Mouse (Mus musculus) neural tube, embryonic 10.5 days (tissue): ENCODE measurements around the gene Scyl1.

Experiments used
- DNase-seq: peaks from one replicate; pipeline ENCODE4 v3.0.0-alpha.2; 2017; ENCODE audit warnings: low spot score; ENCODE audit errors: extremely low spot score

The Scyl1 gene

DNA sequence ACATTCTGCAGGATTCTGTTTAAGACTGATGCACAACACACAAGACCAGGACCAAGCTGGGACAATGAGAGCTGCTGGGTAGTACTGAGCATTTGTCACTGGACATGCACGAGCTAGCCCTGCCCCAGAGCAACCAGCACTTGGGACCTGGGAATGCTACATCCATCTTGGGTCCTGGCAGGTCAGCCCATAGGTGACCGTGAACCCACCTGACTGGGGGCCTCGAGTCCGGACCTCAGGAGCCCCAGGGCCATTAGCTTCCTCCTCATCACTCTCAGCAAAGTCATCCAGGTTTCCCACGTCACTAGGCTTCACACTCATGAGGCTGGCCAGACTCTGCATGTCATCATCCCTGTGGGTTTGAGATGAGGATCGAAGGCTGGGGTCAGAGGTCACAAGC, 50.0 kb downstream of the Scyl1 start:
- DNase-seq, result no peak

DNA sequence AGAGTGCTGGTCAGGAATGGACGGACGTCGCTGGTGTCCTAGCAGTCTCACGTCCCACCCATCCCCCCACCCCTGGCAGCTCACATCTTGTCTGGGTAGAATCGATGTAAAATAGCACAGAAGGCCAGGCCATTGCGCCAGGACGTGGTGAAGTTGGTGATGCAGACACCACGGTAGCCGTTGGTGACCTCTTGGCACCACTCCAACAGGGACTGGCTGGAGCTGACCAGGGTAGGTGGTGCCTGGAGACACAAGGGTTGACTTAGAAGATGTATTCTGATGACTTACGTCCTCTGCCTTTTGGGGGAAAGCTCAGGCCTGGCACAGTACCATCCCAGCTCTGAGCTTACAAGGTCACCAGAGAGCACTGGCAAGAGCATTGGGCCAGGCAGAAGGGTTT, 54.3 kb downstream of the Scyl1 start:
- no peak for DNase-seq

DNA sequence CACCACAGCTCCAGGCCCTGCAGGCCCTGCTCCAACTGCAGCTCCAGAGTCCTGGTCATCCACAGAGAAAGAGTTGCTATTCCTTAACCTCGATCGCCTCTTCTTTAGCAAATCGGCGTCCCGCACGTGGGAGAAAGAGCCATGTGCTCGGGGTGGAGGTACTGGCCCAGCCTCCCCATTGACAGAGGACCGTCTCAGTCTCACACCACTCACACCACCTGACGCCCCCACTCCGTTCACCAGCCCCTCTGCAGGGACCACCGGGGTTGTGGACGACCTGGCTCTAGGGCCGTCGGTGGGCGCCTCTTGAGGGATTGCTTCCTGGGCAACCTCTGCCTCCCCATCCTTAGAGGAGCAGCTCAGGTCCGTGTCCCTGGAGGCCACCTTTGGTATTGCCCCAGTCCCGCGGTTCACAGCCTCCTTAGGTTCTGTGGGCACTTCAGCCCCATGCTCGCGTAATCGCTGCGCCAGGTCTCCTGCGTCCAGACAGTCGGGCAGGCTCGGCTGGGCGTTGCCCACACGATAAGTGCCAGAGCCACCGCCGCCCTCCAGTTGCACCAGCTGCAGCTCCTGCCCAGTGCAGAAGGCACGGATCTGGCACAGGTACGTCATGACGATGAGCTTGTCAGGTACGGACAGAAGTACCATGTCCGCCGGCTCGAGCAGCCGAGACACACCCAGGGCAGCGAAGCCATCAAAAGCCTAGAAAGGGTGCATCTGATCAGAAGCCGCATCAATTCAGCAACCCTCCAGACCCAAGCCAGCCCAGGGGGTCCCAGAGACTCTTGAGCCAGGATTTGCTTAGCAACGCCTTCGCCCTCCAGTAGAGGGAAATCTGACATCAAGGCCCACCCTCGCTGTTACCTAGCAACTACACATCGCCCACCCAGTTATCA, 55.2 kb downstream of the Scyl1 start:
- DNase-seq, result peak; percentile 43

DNA sequence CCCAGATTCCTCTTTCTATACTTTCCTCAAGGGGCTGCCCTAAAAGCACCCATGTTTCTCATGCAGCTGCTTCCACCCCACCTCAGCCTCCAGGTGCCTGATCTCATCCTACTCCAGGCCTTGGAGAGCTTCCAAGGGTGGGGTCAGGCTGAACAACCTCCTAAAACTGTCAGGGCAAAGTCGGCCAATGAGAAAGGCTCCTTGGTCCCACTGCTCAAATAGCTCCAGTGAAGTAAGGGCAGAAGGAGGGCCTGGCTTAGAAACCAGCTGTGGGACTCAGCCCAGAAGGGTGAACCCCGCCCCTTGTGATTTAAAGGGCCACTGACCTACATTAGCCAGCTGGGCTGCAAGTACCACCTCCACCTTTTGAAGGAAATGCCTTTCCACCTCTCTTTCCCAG, 57.5 kb downstream of the Scyl1 start:
- DNase-seq, result no peak

DNA sequence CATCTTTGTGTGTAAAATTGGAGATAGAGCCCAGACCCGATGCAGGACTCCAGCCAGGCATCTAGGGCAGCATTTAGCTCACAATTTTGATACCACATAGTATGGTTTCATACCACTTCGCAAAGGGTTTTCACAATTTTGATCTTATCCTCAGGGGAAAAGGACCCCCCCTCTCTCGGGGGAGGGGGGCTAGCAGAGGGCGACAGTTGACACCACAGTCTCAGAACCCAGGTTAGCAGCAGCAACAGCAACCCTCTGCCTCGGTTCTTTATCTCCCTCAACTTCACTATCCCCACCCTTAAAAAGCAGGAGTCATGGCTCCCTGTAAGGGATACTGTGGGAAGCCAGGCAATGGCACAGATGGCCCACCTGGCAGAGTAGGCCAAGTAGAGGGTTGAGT, 58.0 kb downstream of the Scyl1 start:
- DNase-seq, result no peak

DNA sequence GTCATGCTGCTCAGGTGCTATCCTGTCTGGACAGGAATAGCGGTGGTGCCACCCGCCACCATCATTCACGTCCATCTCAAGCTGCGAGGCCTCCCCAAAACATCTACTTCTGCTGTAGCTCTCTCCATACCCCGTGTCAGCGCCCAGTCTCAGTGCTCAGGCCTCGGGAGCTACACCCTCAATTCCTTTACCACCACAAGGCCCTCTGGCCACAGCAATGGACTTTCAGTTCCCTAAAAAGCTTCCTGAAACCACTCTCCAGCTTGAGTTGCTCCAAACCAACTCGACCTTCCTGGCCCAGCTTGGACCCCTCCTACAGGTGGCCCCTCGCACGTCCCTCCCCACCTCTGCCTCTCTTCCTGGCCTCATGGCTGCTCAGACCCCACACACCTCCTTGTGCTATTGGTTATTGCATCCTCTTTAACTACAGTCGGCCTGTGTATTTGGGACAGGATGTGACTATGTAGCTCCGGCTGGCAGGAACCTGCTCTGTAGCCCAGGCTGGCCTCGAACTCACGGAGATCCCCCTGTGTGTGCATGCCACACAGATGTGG, 59.2 kb downstream of the Scyl1 start:
- DNase-seq, result no peak

DNA sequence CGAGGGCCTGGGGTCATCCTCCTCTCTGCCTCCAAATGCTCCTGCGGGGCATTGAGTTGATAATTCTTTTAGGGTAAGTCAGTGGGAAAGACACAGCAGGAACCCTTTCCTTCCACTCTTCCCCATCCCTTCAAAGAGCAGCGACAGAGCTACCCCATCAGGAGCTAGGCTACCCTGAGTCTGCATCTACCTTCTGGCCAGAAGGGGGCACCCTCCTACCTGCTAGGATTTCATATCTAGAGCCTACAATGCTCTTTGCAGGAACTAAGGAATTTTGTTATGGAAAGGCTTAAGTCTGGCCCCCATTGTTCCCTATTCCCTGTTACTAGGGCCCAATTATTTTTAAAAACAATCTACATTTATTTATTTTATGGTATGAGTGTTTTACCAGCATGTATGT, 60.0 kb downstream of the Scyl1 start:
- peak; percentile 53 for DNase-seq

DNA sequence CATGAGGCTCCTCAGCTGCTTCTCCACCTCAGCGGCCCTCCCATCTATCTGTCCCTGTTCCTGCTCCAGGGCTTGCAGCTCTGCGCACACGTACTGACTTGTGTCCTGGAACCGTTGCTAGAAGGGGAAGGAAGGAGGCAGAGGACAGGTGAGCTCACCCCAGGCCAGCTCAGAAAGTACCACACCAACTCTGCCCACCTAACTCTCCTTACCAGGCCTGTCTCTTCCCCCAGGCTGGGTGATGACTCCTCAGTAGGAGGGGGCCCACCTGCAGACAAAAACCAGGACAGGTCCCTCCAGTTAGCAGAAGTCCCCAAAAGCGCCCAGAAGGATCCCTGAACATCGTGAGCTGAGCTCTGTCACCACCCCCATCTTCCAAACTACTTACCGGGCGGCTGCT, 60.6 kb downstream of the Scyl1 start:
- DNase-seq, result no peak

DNA sequence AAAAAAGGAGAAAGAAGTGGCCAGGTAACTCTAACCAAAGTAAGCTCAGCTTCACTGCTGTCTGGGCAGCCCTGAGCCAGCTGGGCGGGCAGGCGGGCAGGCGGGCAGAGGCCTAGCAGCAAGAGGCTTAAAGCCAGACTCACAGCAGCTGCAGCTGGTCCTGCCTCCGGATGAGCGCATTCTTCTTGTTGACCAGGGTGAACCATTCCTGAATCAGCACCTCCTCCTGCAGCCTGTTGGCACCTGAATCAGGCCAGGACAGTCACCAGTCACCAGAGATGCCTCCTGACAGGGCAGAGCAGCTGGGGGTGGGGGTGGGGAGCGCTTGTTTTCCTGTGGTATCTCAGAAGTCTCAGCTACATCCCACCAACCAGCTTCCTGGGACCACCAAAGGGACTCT, 61.2 kb downstream of the Scyl1 start:
- no peak for DNase-seq
